In the genomic region with DNA sequence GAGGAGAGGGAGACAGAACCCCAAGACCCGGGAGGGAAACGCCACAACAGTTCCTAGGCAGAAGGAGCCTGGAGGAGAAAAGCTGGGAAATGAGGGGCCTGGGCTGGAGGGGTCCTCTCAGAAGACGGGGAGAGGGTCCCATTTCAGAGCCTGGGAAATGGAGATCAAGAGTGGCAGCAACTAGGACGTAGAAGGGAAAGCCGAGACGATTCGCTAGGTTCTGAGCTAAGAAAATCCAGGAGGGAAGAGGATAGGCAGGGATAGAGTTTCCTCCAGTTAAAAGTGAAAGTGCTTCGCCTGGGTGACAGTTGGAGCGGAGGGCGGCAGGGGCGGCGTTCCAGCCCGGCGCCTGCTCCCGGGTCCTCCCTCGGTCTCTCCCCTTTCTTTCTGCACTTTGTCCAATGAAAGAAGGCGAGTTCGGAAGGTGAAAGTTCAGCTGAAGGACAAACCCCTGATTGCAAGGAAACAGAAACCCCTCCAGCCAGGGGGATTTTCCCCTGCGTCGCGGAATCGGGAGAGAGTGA, we compare ENCODE assay signal across 7 mouse cellular contexts. TPM values are rescaled to one million over a fixed set of nuclear protein-coding genes. Genes with fewer than 3 reads are reported as not detected.
A peak's percentile ranks its signal among the peaks of the same experiment; 100 is the strongest.
DNase-seq lines count a peak whose midpoint lies in the region; ATAC-seq lines count a peak whose summit lies in the region.

No protein-coding gene starts in this region.

- peak; percentile 92 for DNase-seq in embryo, embryonic 10 days (ENCODE audit: low spot score)
- peak; percentile 73 for DNase-seq in gastrocnemius, postnatal 10 days
- peak; percentile 72 for DNase-seq in hindlimb bud, embryonic 11.5 days (ENCODE audit: extremely low spot score, low read depth, low spot score)
- DNase-seq in left cerebral cortex, postnatal 14 days (ENCODE audit: low spot score in 2 of 2): peak; percentile 59 to 71
- peak; percentile 68 for DNase-seq in right cerebral cortex, postnatal 25 days

- peak; percentile 22 for ATAC-seq in activated CD4-positive, CD25-positive, alpha-beta regulatory T cell, adult 4 months
- ATAC-seq in megakaryocyte-erythroid progenitor cell, adult 5-6 weeks (replicated peaks; ENCODE audit: low FRiP score, low TSS enrichment, poor library complexity, severe bottlenecking): peak; percentile 65

- intact Hi-C loops in left cerebral cortex, postnatal 14 days (cut with DNase I): loop anchor here (5.0 to 10.0 kb wide), 4 partner anchors 79 to 998 kb away; no protein-coding TSS in a partner anchor

RNA-seq across cellular contexts. Expression of a gene that starts 0.7 kb away (rescaled TPM):
- polyA plus RNA-seq in activated CD4-positive, CD25-positive, alpha-beta regulatory T cell, adult 4 months (2017; shearing (Covaris generic)): 100 to 1,000 TPM; 210 to 217 TPM
- total RNA-seq in gastrocnemius, postnatal 10 days (2021): 10 to 100 TPM; 21.9 to 35.8 TPM
- 100 to 1,000 TPM; 137 to 149 TPM for total RNA-seq in left cerebral cortex, postnatal 14 days (2021)
- 46.2 and 55.0 TPM in 2 replicates for total RNA-seq in megakaryocyte-erythroid progenitor cell, adult 5-6 weeks (2014; fragmentation: Nextera tagmentation)
- 35.0 and 40.4 TPM in 2 replicates for total RNA-seq in megakaryocyte-erythroid progenitor cell, adult 5-6 weeks (2017)

Comparison
In these comparisons a context has a peak if more than half of its experiments do, and no peak if none do; other contexts are left out.
1. Peak in every context shown above with its lines: DNase-seq and ATAC-seq.